Mouse (Mus musculus): Measurements from ENCODE around the gene Cep68.
"Not testable (repeated sequence)": the region's sequence is repeated elsewhere in the genome, so short reads cannot be mapped to it uniquely, and the experiment has no call there.

The Cep68 gene

GRCm38 (mm10) chr11:20241311-20241710 lies 7.9 kb downstream of the Cep68 start:
- DNase-seq = no peak

GRCm38 (mm10) chr11:20240331-20240730 lies 8.9 kb downstream of the Cep68 start:
- no peak for DNase-seq

GRCm38 (mm10) chr11:20239279-20239861 lies 9.9 kb downstream of the Cep68 start:
- DNase-seq = peak; percentile 34

GRCm38 (mm10) chr11:20237976-20238375 lies 11.3 kb downstream of the Cep68 start:
- no peak for DNase-seq

GRCm38 (mm10) chr11:20237018-20237417 lies 12.2 kb downstream of the Cep68 start:
- no peak for DNase-seq

- no peak for DNase-seq
These were observed 15.0 kb downstream of the Cep68 start for GRCm38 (mm10) chr11:20234233-20234632.

GRCm38 (mm10) chr11:20232016-20232755 lies 17.0 kb downstream of the Cep68 start:
- no peak for DNase-seq

GRCm38 (mm10) chr11:20231128-20231878 lies 17.9 kb downstream of the Cep68 start:
- DNase-seq = peak; percentile 73

- no peak for DNase-seq
These were observed 18.9 kb downstream of the Cep68 start for GRCm38 (mm10) chr11:20230286-20230685.

GRCm38 (mm10) chr11:20229311-20229710 lies 19.9 kb downstream of the Cep68 start:
- DNase-seq = no peak

GRCm38 (mm10) chr11:20228666-20229065 lies 20.6 kb downstream of the Cep68 start:
- no peak for DNase-seq

- no peak for DNase-seq
These were observed 23.3 kb downstream of the Cep68 start for GRCm38 (mm10) chr11:20225938-20226337.

GRCm38 (mm10) chr11:20224196-20224595 lies 25.0 kb downstream of the Cep68 start:
- DNase-seq = no peak

- not testable (repeated sequence) for DNase-seq
These were observed 27.6 kb downstream of the Cep68 start for GRCm38 (mm10) chr11:20221671-20222070.

GRCm38 (mm10) chr11:20217227-20217626 lies 32.0 kb downstream of the Cep68 start:
- no peak for DNase-seq

- DNase-seq = no peak
These were observed 32.8 kb downstream of the Cep68 start for GRCm38 (mm10) chr11:20216415-20216814.

- no peak for DNase-seq
These were observed 34.5 kb downstream of the Cep68 start for GRCm38 (mm10) chr11:20214779-20215178.

- DNase-seq = no peak
These were observed 37.4 kb downstream of the Cep68 start for GRCm38 (mm10) chr11:20211838-20212237.

GRCm38 (mm10) chr11:20207589-20207988 lies 41.6 kb downstream of the Cep68 start:
- DNase-seq = no peak

- no peak for DNase-seq
These were observed 42.5 kb downstream of the Cep68 start for GRCm38 (mm10) chr11:20206626-20207223.

GRCm38 (mm10) chr11:20205538-20205937 lies 43.7 kb downstream of the Cep68 start:
- DNase-seq = no peak

GRCm38 (mm10) chr11:20204870-20205446 lies 44.3 kb downstream of the Cep68 start:
- no peak for DNase-seq

GRCm38 (mm10) chr11:20204321-20204720 lies 44.9 kb downstream of the Cep68 start:
- DNase-seq = no peak

Data from kidney, postnatal 14 days (tissue).